Mouse (Mus musculus) spleen, postnatal 4 days (tissue): ENCODE results near the gene Axin2.

Experiments
- DNase-seq, 2 experiments: peaks; one replicate each; pipeline ENCODE4 v3.0.0; 2022; ENCODE audit warnings: low spot score in 2 of 2

Gene Axin2

GRCm38 (mm10) chr11:108973866-108974265, 53.7 kb downstream of the Axin2 start:
- no peak for DNase-seq

- no peak for DNase-seq
Measured at GRCm38 (mm10) chr11:108975583-108975982, 55.4 kb downstream of the Axin2 start.

GRCm38 (mm10) chr11:108980530-108980929, 60.4 kb downstream of the Axin2 start:
- no peak for DNase-seq

DNA sequence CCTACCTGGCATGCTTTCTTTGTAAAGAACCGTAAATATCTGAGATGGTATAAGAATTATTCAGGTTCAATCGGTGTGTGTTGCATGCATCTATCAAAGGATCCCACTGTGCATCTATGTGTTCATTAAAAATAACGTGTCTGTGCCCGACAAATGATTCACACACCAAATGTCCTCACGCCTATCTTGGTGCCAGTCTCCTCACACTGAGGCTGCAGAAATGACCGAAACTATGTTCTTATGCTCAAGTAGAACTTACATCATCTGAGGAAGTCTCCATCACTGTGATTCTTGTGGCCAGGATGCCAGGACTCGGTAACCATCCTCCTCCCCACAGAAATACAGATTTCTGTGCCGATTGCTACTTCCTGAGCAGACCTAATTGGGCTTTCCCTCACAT, 60.9 kb downstream of the Axin2 start:
- DNase-seq = no peak

DNA sequence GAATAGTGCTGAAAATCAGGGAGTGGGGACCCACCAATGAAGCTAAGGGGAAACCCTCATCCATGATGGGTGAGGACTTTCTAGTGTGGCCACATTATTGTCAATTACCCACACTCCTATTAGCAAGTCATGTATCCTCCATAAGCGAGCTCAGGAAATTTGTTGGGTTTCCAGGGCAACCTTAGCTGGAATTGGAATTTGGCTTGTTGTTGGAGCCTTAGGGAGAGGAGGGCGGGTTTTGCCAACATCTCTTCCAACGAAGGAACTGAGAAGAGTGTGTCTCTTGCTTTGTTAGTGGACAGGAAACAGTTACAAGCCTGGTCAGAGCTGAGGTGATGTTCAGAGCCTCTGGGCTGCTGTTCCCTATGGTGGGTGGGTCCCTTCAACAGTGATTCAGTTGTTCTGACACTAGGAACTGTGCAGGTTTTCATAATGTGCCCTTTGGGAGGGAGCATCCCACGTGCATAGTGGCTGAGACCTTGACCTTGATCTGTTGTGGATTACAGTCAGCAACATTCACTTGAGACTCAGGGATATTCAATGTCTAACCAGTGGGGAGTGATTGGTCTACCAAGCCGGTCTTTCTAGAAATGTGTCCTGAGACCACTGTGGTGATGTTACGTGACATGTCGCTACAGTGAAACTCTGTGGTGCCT, 63.4 kb downstream of the Axin2 start:
- DNase-seq = no peak

GRCm38 (mm10) chr11:108984711-108985419, 64.7 kb downstream of the Axin2 start:
- DNase-seq = no peak

DNA sequence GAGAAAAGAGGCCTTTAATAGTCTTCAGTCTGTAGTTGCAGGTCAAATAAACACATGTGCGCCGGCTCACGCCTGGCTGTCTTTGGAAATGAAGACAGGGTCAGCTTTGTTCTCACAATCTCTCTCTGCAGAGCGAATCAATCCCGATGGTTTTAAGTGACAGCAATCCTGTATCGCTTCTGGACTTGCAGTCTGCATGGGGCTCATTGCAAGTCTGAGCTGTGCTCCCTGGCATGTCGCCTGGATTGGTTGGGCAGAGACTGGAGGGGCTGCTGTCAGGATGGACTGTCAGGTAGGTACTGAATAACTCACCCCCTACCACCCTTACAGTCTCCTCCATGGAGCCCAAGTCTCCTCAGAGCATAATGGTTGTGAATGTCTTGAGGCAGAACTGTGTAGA, 65.7 kb downstream of the Axin2 start:
- no peak for DNase-seq

- DNase-seq = no peak
Measured at GRCm38 (mm10) chr11:108987226-108987625, 67.1 kb downstream of the Axin2 start.

- no peak for DNase-seq
Measured at GRCm38 (mm10) chr11:108987705-108988104, 67.6 kb downstream of the Axin2 start.

DNA sequence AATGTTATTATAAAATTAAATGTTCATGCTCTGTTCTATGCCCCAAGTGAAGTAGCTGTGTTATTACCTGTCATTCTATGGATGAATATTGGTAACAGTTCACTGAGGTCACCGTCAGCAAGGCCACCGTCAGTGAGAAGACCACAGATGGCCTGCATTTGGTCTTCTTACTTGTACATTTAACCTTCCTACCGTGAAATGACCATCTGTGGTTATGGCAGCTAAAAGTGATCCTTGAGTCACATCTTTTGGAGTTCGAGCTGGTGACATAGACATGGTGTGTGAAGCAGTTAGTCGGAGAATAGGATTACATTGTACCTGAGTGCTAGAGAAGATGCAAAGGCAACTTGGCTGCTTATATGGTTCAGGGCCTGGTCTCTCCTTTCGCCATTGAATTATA, 68.1 kb downstream of the Axin2 start:
- DNase-seq = no peak

GRCm38 (mm10) chr11:108989940-108990339, 69.8 kb downstream of the Axin2 start:
- DNase-seq = no peak

DNA sequence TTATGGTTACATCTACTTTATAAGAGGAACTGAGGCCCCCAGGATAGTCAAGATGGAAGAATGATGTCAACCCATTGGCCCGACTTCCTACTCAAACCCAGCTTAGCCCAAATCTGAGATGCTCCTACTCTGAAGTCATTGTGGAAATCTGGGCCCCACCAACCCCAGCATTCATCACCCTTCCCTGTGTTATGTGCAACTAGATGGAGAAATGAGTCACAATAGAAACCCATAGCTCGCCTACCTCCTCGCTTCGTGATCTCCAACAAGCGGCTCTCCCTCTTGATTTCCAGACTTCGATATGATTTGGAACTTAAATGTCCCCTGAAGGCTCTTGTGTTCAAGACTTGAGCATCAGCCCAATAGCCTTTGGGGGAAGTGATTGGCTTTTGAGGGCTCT, 73.3 kb downstream of the Axin2 start:
- DNase-seq = no peak

DNA sequence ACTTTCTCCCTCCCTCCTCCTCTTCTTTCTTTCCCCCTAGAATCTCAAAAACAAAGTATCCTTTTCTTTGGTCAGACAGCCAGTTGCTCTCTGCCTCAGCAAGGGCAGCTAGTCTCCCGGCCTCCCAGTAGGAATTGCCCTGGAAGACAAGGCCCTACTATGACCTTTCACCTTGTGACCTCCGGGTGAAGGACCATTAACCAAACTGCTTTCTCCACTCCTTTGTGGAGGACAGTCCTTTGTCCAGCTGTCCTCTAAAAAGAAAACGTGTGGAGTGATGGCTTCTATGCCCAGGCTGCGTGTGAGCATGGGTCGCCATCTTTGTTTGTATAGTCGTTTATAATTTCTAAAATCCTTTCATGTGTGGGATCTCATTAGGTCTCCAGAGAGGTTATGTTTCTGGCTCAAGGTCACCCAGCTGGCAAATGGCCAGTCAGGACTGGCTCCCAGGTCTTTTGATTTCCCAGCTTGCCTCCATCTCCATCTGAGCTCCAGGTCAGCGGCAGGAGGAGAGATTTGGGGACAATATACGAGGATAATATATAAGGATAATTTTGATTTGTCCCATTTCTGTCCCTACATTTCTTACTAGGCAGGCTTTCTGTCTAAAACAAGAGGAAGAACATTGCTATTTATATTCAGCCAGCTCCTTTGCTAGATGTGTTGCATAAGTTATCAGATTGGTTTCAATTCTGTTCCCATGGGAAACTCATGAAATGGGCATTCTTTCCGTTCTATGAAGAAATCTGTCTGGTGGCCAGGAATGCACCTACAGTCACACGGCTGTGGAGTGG, 75.2 kb downstream of the Axin2 start:
- no peak for DNase-seq

- no peak for DNase-seq
Measured at GRCm38 (mm10) chr11:108995990-108996533, 75.9 kb downstream of the Axin2 start.

GRCm38 (mm10) chr11:108997816-108998215, 77.7 kb downstream of the Axin2 start:
- no peak for DNase-seq
